Mouse (Mus musculus) olfactory bulb, adult 2 months (tissue): ENCODE measurements at regions not wholly inside any gene's neighbourhood (a gene's known extent, or its start where the extent isn't known, plus 50 kb on each side); places are given as distances from the start of the nearest gene placed in this dataset.

Experiments
- CTCF ChIP-seq: fragments of 200-500 bp; IDR thresholded peaks from 2 replicates; pipeline ENCODE4 v1.5.1; 2012; ENCODE audit warnings: low read depth, mild to moderate bottlenecking, low read length, moderate library complexity; ENCODE audit not compliant: insufficient read depth
- POLR2A ChIP-seq: fragments of 200-500 bp; IDR thresholded peaks from 2 replicates; pipeline ENCODE4 v1.6.1; 2012; ENCODE audit warnings: mild to moderate bottlenecking, low read depth, low read length, moderate library complexity; ENCODE audit not compliant: insufficient read depth

DNA sequence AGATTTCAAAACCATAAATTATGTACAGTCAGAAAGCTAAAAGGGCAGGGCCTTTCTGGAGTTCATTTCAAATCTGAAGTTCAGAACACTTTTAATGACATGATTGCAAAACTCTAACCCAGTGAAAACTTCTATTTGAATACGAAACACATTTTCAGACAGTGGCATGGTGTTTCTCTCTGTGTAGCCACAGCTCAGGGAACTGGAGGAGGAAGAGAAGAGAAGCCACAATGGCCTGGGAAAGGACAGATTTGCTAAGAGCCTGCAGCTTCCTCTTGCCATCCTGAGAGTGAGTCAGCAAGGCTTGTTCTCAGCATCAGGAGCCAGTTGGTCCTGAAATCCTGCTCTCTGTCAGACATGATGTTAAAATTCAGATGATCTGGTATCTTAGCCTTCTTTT lies 676.2 kb downstream of the Ntrk3 start:
- TF ChIP-seq CTCF (no peak), POLR2A (no peak)
